Mouse (Mus musculus) CD4-positive helper T cell, adult 2 months (primary cell): Measurements from ENCODE around the gene Usp4.

Experiments
- DNase-seq: peaks from one replicate; pipeline ENCODE4 v3.0.0-alpha.2; 2012; ENCODE audit warnings: low read depth, missing footprints, low spot score

Usp4 gene

GRCm38 (mm10) chr9:108411381-108411942 is 63.8 kb downstream of the Usp4 start:
- DNase-seq: no peak

GRCm38 (mm10) chr9:108412221-108412620 is 64.6 kb downstream of the Usp4 start:
- DNase-seq: no peak

GRCm38 (mm10) chr9:108428384-108428783 is 80.7 kb downstream of the Usp4 start, which contains the start of gene Ccdc36:
Ccdc36 (minus strand) TSS chr9:108428484.
- no peak for DNase-seq

GRCm38 (mm10) chr9:108431431-108432067 is 83.9 kb downstream of the Usp4 start:
- no peak for DNase-seq

- no peak for DNase-seq
Observed at GRCm38 (mm10) chr9:108436182-108436581, 88.5 kb downstream of the Usp4 start, which contains the start of gene BC048562. BC048562 (plus strand) TSS chr9:108436482.

GRCm38 (mm10) chr9:108439176-108439575 is 91.5 kb downstream of the Usp4 start:
- DNase-seq: no peak

- DNase-seq: no peak
Observed at GRCm38 (mm10) chr9:108440485-108440884, 92.8 kb downstream of the Usp4 start.

GRCm38 (mm10) chr9:108441236-108441919 is 93.7 kb downstream of the Usp4 start:
- DNase-seq: no peak
